Mouse (Mus musculus): ENCODE results near the gene Sass6. TPM values are rescaled to one million over a fixed set of nuclear protein-coding genes. Genes with fewer than 3 reads are reported as not detected.
"Not testable (repeated sequence)": the region's sequence is repeated elsewhere in the genome, so short reads cannot be mapped to it uniquely, and the experiment has no call there.

The Sass6 gene
- polyA plus RNA-seq (2015; fragmentation: Nextera tagmentation; extraction: Ambion mirVana): 28.4 and 29.7 TPM in 2 replicates

DNA sequence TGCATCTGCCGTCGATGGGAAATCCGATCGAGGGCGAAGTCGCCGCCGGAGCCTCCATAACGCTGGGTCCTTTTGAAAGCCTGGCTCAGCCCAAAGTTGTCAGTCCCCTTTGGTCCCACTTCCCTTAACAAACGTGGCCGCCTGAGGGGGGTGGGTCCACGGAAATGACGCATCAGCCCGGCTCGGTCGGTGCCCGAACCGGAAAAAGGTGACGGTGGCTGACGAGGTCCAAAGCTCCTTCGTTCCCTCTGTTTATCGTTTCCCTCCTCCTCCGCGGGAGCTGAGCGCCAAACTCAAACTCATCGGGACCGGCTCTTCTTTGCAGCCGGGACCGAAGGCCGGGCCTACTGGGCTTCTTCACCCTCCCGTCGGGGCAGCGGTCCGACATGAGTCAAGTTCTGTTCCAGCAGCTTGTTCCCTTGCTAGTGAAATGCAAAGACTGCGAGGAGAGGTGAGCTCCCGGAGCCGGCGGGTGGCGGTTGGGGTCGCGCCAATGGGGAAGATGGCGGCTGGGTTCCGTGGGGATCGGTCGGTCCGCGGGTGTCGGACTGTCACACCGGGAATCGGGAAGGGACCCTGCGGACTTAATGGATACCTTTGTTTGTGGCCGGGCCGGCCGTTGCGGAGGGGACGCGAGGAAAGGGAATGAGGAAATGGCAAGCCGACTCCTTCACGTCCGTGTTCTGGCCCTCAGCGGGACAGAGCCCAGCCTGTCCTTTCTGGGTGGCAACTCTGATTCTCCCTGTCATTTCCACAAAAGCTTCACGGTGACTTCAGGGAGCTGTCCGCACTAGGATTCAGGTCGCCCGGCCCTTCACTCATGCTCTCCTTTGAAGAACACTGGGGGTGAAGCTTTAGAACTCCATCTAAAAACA, at the start of gene Sass6:
Gene Sass6, plus strand, starts transcription at position 255 of the 875 bp plus-strand sequence.
- peaks cover 15% of the 10 kb centered on the region for H3K4me1 ChIP-seq
- H3K4me3 ChIP-seq: peak within 1 kb of the TSS; percentile 85
- H3K9me3 ChIP-seq (replicated peaks): no peaks in the 10 kb centered on the region
- H3K36me3 ChIP-seq (ENCODE audit: poor library complexity, severe bottlenecking): peaks cover 20% of the 10 kb centered on the region
- peak within 1 kb of the TSS; percentile 82 for H3K9ac ChIP-seq
- ATAC-seq: peak; percentile 99
- under 1% methylated on average over 62 of the region's 65 CpGs for WGBS
- H3K4me2 ChIP-seq: peak within 1 kb of the TSS; percentile 83
- H3K27me3 ChIP-seq: no peaks in the 10 kb centered on the region
- peak within 1 kb of the TSS; percentile 85 for H3K27ac ChIP-seq

DNA sequence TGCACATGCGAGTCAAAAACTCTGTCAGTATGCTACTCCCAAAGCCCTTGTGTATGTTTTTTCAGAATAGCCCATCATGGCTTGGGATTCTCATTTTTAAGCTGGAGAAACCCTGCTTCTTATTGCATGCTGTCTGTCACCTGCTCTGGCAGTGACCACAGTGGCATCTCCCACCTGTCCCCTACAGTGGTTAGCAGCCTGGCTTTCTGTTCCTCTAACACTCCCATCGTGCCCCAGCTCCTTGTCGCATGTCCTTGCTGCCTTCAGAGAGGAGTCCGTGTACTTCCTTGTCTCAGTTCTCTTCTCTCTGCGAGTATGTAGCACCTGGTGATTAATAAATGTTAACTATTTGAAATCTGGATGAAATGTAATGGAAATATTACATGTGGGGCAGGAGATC, 47.4 kb upstream of the Sass6 start:
- H3K9me3 ChIP-seq (replicated peaks): no peaks in the 10 kb centered on the region
- H3K4me2 ChIP-seq: no peak overlapping the region
- no peak for ATAC-seq
- 92% methylated on average over 5 of the region's 5 CpGs for WGBS
- H3K4me3 ChIP-seq: no peak overlapping the region
- H3K36me3 ChIP-seq (ENCODE audit: poor library complexity, severe bottlenecking): peaks cover 57% of the 10 kb centered on the region
- no peak overlapping the region for H3K27ac ChIP-seq
- no peak overlapping the region for H3K9ac ChIP-seq
- H3K4me1 ChIP-seq: no peaks in the 10 kb centered on the region
- no peaks in the 10 kb centered on the region for H3K27me3 ChIP-seq

DNA sequence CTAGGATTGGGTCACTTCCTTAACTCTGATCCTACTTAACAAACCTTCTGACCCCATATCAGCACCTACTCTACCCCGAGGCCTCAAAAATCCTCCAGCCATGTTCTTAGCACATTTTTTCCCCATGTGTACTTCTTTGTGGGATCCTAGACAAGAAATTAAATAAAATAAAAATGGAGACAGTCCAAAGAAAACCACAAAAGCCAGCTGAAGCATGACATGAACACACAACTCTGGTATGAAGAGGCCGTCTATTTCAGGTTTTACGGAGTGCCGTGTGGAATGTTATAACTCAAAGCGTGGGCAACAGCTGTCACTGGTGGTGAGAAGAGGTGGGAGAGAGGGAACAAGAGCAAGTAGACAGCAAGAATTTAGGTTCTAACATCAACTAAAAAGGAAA, 43.4 kb upstream of the Sass6 start:
- Histone ChIP-seq H3K4me3 (no peak overlapping the region), H3K4me1 (no peaks in the 10 kb centered on the region), H3K27ac (no peak overlapping the region), H3K4me2 (no peak overlapping the region), H3K9ac (no peak overlapping the region), H3K36me3 (ENCODE audit: poor library complexity, severe bottlenecking) (peaks cover 32% of the 10 kb centered on the region), H3K27me3 (no peaks in the 10 kb centered on the region), H3K9me3 (replicated peaks) (no peaks in the 10 kb centered on the region)
- no peak for ATAC-seq
- 94% methylated on average over 5 of the region's 5 CpGs for WGBS

DNA sequence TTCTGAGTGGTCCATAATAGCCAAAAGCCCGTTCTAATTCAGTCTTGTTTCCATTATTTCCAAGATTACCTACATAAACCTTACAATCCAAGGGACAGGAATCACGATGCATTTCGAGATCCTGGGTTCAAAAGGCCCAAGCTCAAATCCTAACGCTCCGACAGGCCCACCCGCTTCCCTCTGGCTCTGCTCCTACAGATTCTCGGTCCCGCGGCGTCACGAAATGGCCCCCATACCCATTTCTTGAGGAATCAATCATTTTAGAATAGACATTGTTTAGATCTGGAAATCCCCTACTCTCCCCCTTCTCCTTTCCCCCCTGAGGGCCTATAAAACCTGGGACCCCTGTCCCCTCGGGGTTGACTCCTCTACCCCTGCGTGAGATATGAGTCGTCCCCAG, 33.5 kb upstream of the Sass6 start:
- H3K4me2 ChIP-seq; H3K4me1 ChIP-seq; H3K4me3 ChIP-seq; H3K9me3 ChIP-seq (replicated peaks); H3K9ac ChIP-seq; ATAC-seq; H3K27me3 ChIP-seq; H3K27ac ChIP-seq; H3K36me3 ChIP-seq (ENCODE audit: poor library complexity, severe bottlenecking): not testable (repeated sequence)
- WGBS: 93% methylated on average over 14 of the region's 14 CpGs

DNA sequence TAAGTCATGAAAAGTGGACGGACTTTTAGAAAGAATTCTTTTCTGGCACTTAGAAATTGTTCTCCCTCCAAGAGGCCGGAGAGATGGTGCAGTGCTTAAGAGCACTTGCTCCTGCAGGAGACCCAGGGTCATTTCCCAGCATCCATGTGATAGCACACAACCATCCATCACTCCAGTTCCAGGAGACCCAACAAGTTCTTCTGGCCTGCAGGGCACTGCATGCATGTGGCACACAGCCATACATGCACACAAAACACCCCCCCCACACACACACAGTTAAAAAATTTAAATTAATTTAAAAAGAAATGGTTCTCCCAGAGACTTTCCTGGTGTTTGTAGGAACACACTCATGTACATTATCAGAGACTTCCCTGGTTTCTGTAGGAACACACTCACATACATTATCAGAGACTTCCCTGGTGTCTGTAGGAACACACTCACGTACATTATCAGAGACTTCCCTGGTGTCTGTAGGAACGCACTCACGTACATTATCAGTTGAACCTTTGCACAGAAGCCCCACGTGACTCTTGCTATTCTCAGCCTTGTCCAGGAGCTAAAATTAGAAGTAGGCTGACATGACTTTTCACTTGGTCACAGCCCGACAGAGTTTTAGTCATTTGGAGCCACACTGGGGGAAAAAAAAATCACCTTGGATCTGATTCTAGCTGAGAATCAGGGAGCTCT, 32.2 kb upstream of the Sass6 start, which contains the start of gene Lrrc39:
Gene Lrrc39, plus strand, starts transcription at position 566 of the 687 bp plus-strand sequence.
- H3K9ac ChIP-seq: no peak within 1 kb of the TSS
- no peak within 1 kb of the TSS for H3K4me2 ChIP-seq
- no peaks in the 10 kb centered on the region for H3K36me3 ChIP-seq (ENCODE audit: poor library complexity, severe bottlenecking)
- H3K9me3 ChIP-seq (replicated peaks): peaks cover 5% of the 10 kb centered on the region; the same call in 1 of the 2 replicates
- H3K4me3 ChIP-seq: no peak within 1 kb of the TSS
- H3K27me3 ChIP-seq: no peaks in the 10 kb centered on the region
- no peaks in the 10 kb centered on the region for H3K4me1 ChIP-seq
- WGBS: 89% methylated on average over 7 of the region's 7 CpGs
- no peak within 1 kb of the TSS for H3K27ac ChIP-seq
- ATAC-seq: no peak

DNA sequence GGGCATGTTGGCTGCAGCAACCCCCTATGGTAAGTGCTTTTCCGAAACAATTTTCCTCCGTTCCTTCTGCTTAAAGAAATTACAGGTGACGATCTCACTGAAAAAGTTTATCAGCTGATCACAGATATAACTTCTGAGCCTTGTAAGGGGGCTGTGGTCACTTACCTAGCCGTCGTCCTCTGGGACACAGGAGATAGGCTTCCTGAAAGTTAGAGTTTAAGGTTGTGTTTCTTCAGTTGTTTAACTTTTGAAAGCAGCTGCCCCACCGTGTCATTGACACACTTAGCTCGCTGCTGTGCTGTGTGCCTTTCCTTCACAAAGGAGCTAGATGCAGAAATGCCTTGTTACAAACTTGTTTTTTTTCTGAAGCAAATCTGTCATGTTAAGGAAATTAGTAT, 31.7 kb upstream of the Sass6 start:
- Histone ChIP-seq H3K9me3 (replicated peaks) (peaks cover 5% of the 10 kb centered on the region; the same call in 1 of the 2 replicates), H3K4me1 (no peaks in the 10 kb centered on the region), H3K4me2 (no peak overlapping the region), H3K27ac (no peak overlapping the region), H3K36me3 (ENCODE audit: poor library complexity, severe bottlenecking) (no peaks in the 10 kb centered on the region), H3K27me3 (no peaks in the 10 kb centered on the region), H3K9ac (no peak overlapping the region), H3K4me3 (no peak overlapping the region)
- no peak for ATAC-seq
- whole genome bisulfite sequencing: 82% methylated on average over 7 of the region's 7 CpGs

DNA sequence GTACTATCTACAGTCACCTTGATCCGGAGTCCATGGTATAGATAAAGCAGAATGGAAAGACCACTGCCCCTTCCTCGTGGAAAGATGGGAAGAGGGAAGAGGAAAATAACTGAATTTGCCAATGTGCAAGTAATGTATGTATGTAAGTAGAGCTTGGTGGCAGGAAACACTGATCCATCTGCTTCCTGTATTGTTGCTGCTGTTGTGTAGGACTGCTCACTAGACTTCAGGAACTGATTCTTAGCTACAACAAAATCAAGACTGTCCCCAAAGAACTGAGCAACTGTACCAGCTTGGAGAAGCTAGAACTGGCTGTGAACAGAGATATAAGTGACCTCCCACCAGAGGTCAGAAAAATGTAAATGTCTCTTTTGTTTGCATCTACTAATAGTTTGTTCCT, 24.2 kb upstream of the Sass6 start:
- H3K4me2 ChIP-seq: no peak overlapping the region
- ATAC-seq: no peak
- peaks cover 5% of the 10 kb centered on the region; the same call in 1 of the 2 replicates for H3K9me3 ChIP-seq (replicated peaks)

DNA sequence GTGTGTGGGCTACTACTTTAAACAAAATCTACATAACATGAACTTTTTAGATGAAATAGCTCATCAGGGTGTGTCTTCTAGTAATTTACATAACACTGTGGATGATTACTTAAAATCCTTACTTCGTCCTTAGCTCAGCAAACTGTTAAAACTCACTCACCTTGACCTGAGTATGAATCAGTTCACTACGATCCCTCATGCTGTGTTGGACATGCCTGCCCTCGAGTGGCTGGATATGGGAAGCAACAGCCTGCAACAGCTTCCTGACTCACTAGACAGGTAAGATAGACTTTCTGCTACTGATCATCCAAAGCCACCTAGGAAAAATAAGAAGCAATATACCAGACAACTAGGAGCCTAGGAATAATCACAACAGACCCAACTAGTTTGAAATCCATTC, 17.5 kb upstream of the Sass6 start:
- WGBS: 70% methylated on average over 3 of the region's 3 CpGs

More for the DNA sequence above, 24.2 kb upstream of the Sass6 start:
- H3K4me3 ChIP-seq: no peak overlapping the region
- no peak overlapping the region for H3K27ac ChIP-seq
- WGBS: 92% methylated on average over 2 of the region's 2 CpGs
- no peak overlapping the region for H3K9ac ChIP-seq
- no peaks in the 10 kb centered on the region for H3K4me1 ChIP-seq
- no peaks in the 10 kb centered on the region for H3K27me3 ChIP-seq
- H3K36me3 ChIP-seq (ENCODE audit: poor library complexity, severe bottlenecking): no peaks in the 10 kb centered on the region

DNA sequence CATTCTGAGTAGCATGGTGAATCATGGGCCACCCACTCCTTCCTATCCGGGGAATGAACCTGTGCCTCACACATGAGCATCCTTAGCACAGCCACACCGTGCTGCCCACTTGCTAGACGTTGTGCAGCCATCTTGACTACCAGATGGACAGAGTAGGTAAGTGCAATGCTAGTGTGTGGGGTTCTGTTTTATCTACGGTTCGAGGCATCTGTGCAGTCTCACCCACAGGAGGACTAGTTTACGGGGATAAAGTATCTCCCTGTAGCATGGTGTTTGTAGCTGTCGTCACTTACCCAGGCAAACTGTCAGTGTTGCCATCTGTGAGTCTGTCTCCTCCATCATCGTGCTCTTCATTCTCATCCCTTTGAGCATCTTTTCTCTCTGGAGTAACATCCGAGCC, 12.6 kb upstream of the Sass6 start:
- Histone ChIP-seq H3K27me3 (no peaks in the 10 kb centered on the region), H3K9ac (no peak overlapping the region), H3K4me1 (no peaks in the 10 kb centered on the region), H3K36me3 (ENCODE audit: poor library complexity, severe bottlenecking) (peaks cover 56% of the 10 kb centered on the region), H3K9me3 (replicated peaks) (no peaks in the 10 kb centered on the region), H3K4me3 (no peak overlapping the region), H3K27ac (no peak overlapping the region), H3K4me2 (no peak overlapping the region)
- no peak for ATAC-seq
- 93% methylated on average over 9 of the region's 9 CpGs for WGBS

More for the DNA sequence above, 17.5 kb upstream of the Sass6 start:
- H3K27ac ChIP-seq: no peak overlapping the region
- H3K4me2 ChIP-seq: no peak overlapping the region
- no peaks in the 10 kb centered on the region for H3K9me3 ChIP-seq (replicated peaks)
- H3K9ac ChIP-seq: no peak overlapping the region
- H3K27me3 ChIP-seq: no peaks in the 10 kb centered on the region
- peaks cover 14% of the 10 kb centered on the region for H3K36me3 ChIP-seq (ENCODE audit: poor library complexity, severe bottlenecking)
- H3K4me3 ChIP-seq: no peak overlapping the region
- ATAC-seq: no peak
- H3K4me1 ChIP-seq: no peaks in the 10 kb centered on the region

DNA sequence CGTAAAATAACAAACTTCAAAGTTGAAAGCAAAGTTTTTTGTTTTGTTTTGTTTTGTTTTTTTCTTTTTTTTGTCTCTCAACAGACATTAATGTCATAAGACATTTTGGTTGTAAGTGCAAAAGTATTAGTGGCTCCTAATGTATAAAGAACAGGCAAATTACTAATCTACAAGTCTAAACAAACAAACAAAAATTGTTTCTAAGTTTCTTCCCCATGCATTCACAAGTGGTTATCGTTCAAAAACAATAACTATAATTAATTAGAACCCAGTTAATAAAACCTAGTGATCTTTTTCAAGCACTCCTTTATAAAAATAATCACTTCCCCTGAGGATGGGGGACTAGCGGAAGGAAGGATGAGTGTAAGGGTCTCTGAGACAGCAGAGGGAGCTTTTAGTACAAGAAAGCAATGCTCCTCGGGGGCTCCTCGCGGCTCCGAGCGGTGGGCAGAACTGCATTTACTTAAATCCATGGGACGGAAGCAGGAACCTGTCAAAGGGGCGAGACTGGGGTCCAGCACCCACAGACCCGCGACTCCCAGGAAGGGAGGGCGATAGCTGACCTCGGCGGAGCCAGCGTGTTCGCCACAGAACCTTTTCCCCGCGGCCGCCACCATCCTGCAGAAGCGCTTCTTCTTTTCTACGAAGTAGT, 580 bp upstream of the Sass6 start:
- H3K4me1 ChIP-seq: peaks cover 15% of the 10 kb centered on the region
- peak overlapping the region; percentile 85 for H3K27ac ChIP-seq
- WGBS: 3% methylated on average over 22 of the region's 22 CpGs
- peak overlapping the region; percentile 83 for H3K4me2 ChIP-seq
- H3K36me3 ChIP-seq (ENCODE audit: poor library complexity, severe bottlenecking): peaks cover 27% of the 10 kb centered on the region
- no peaks in the 10 kb centered on the region for H3K27me3 ChIP-seq
- peak overlapping the region; percentile 82 for H3K9ac ChIP-seq
- peak; percentile 79 for ATAC-seq
- no peaks in the 10 kb centered on the region for H3K9me3 ChIP-seq (replicated peaks)
- peak overlapping the region; percentile 85 for H3K4me3 ChIP-seq

DNA sequence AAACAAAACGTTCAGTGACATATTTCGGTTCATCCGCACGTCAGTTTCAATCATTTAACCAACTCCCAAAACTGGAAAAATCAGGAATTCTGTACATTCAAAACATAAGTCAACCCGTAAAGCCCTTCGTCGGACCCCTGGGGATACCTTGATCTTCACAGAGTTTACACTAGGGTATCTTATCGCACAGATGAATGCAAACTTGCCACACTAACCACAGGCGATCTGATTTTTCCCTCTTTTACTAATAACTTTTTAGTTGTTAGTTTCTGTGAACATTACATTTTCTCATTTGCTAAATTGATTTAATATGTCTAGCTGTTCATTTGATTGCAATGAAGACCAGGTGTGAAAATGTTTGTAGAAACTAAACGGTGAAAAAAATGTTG, 815 bp downstream of the Sass6 start:
- H3K4me1 ChIP-seq: peaks cover 15% of the 10 kb centered on the region
- H3K36me3 ChIP-seq (ENCODE audit: poor library complexity, severe bottlenecking): peaks cover 13% of the 10 kb centered on the region
- H3K9me3 ChIP-seq (replicated peaks): no peaks in the 10 kb centered on the region
- no peaks in the 10 kb centered on the region for H3K27me3 ChIP-seq
- ATAC-seq: no peak
- H3K4me2 ChIP-seq: peak overlapping the region; percentile 83
- H3K27ac ChIP-seq: no peak overlapping the region
- 10% methylated on average over 10 of the region's 10 CpGs for WGBS
- H3K4me3 ChIP-seq: peak overlapping the region; percentile 85
- peak overlapping the region; percentile 82 for H3K9ac ChIP-seq

DNA sequence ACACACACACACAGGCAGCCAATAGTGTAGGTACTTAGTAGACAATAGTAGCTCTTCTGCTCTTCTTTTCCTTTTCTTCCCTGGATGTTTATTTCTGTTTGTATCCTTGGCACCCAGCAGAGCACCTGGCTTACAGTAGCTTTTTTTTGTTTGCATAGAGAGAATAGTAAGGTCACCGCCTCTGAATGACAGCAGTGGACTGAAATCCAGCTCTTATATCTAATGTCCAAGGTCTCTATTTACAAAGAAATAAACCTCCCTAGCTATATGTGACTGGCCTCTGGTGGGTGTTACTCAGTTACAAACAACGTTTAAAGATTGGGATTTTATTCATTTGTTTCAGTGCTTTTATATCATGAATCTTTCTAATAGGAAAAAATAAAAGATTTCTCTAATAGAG, 4.9 kb downstream of the Sass6 start:
- ATAC-seq: no peak
- no peaks in the 10 kb centered on the region for H3K9me3 ChIP-seq (replicated peaks)

More for the DNA sequence above, 4.9 kb downstream of the Sass6 start:
- Histone ChIP-seq H3K27me3 (no peaks in the 10 kb centered on the region), H3K36me3 (ENCODE audit: poor library complexity, severe bottlenecking) (no peaks in the 10 kb centered on the region), H3K27ac (no peak overlapping the region), H3K9ac (no peak overlapping the region), H3K4me2 (no peak overlapping the region), H3K4me3 (no peak overlapping the region), H3K4me1 (peaks cover 8% of the 10 kb centered on the region)
- 95% methylated on average over 2 of the region's 2 CpGs for WGBS

All from forebrain, embryonic 13.5 days (tissue).